Mouse (Mus musculus) neural tube, embryonic 13.5 days (tissue): Measurements from ENCODE around the gene Erap1. TPM values are rescaled to one million over a fixed set of nuclear protein-coding genes. Genes with fewer than 3 reads are reported as not detected.
"Not testable (repeated sequence)": the region's sequence is repeated elsewhere in the genome, so short reads cannot be mapped to it uniquely, and the experiment has no call there.

Experiments
- ATAC-seq: fragments of 200-750 bp; cut with Nextera tagmentation; 2 replicates; pipeline ENCODE4 v1.8.0; 2017; ENCODE audit warnings: low read depth, mild to moderate bottlenecking, moderate TSS enrichment, moderate library complexity
- H3K27ac ChIP-seq: fragments of 300-500 bp; sonication (generic); replicated peaks from 2 replicates; pipeline ENCODE4 v1.5.1; 2015; ENCODE audit warnings: moderate library complexity, mild to moderate bottlenecking, inconsistent platforms
- H3K27me3 ChIP-seq: fragments of 300-500 bp; sonication (generic); 2 replicates; pipeline ENCODE4 v1.6.1; 2015; ENCODE audit warnings: mild to moderate bottlenecking, inconsistent platforms
- H3K36me3 ChIP-seq: fragments of 300-500 bp; sonication (generic); 2 replicates; pipeline ENCODE4 v1.6.1; 2015; ENCODE audit warnings: mild to moderate bottlenecking, inconsistent platforms
- H3K4me1 ChIP-seq: fragments of 300-500 bp; sonication (generic); replicated peaks from 2 replicates; pipeline ENCODE4 v1.6.1; 2015; ENCODE audit warnings: inconsistent platforms
- H3K4me2 ChIP-seq: fragments of 300-500 bp; sonication (generic); 2 replicates; pipeline ENCODE4 v1.6.1; 2015; ENCODE audit warnings: inconsistent platforms, mild to moderate bottlenecking, moderate library complexity
- H3K4me3 ChIP-seq: fragments of 300-500 bp; sonication (generic); 2 replicates; pipeline ENCODE4 v1.5.1; 2015; ENCODE audit warnings: mild to moderate bottlenecking, inconsistent platforms
- H3K9ac ChIP-seq: fragments of 300-500 bp; sonication (generic); 2 replicates; pipeline ENCODE4 v1.6.1; 2015; ENCODE audit warnings: moderate library complexity, mild to moderate bottlenecking, inconsistent platforms
- H3K9me3 ChIP-seq: fragments of 300-500 bp; sonication (generic); 2 replicates; pipeline ENCODE4 v1.6.1; 2016; ENCODE audit warnings: inconsistent platforms
- WGBS: fragments of 180-500 bp; shearing (Covaris S2); methylation state at CpG from one replicate; pipeline ENCODE4 v1.1.7; 2015; 5-methylcytosine and 5-hydroxymethylcytosine counted together
- polyA plus RNA-seq: library from polyadenylated mRNA; unstranded; fragments of >200 nt; fragmentation: Nextera tagmentation; extraction: Ambion mirVana; gene quantifications from 2 replicates; pipeline ENCODE4 v1.2.1, GENCODE M21; 2015

The Erap1 gene
- polyA plus RNA-seq = 2.8 and 4.8 TPM in 2 replicates

- ATAC-seq = peak; percentile 80
- Histone ChIP-seq H3K9ac (peak within 1 kb of the TSS; percentile 80), H3K4me1 (peaks cover 8% of the 10 kb centered on the region), H3K27me3 (no peaks in the 10 kb centered on the region), H3K4me2 (peak within 1 kb of the TSS; percentile 88), H3K4me3 (peak within 1 kb of the TSS; percentile 61), H3K9me3 (no peaks in the 10 kb centered on the region), H3K27ac (peak within 1 kb of the TSS; percentile 76), H3K36me3 (no peaks in the 10 kb centered on the region)
- WGBS = under 1% methylated on average over 12 of the region's 12 CpGs
Measured at GRCm38 (mm10) chr13:74638793-74639711, at the start of gene Erap1. Erap1 (plus strand) TSS chr13:74639568.

DNA sequence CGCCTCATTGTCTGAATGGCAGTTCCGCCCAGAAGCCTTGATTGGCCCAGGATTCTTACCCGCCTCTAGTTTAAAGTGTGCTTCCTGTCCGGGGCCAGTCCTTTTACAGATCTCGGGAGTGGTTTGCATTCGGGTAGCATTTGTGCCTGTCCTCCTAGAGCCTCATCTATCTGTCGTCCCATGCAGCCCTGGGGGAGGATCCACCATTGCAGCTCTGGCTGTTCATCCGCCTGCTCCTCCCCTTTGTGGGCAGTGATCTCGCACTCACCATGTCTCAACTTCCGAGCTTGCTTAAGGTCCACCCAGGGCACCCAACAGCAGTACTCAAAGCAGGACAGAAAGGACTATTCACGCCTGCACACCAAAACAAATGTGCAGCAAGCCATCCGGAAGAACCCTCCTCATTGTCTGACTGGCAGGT lies 48.0 kb upstream of the Erap1 start:
- not testable (repeated sequence) for H3K36me3 ChIP-seq, H3K4me1 ChIP-seq, H3K27ac ChIP-seq, H3K9ac ChIP-seq, H3K4me2 ChIP-seq, H3K4me3 ChIP-seq, ATAC-seq, H3K9me3 ChIP-seq, H3K27me3 ChIP-seq
- 56% methylated on average over 12 of the region's 12 CpGs for WGBS

- H3K4me1 ChIP-seq, H3K9me3 ChIP-seq, H3K4me3 ChIP-seq, H3K27ac ChIP-seq, H3K27me3 ChIP-seq, H3K4me2 ChIP-seq, H3K9ac ChIP-seq, ATAC-seq, H3K36me3 ChIP-seq: not testable (repeated sequence)
- WGBS = 84% methylated on average over 2 of the region's 2 CpGs
Measured at GRCm38 (mm10) chr13:74591828-74592227, 47.5 kb upstream of the Erap1 start.

DNA sequence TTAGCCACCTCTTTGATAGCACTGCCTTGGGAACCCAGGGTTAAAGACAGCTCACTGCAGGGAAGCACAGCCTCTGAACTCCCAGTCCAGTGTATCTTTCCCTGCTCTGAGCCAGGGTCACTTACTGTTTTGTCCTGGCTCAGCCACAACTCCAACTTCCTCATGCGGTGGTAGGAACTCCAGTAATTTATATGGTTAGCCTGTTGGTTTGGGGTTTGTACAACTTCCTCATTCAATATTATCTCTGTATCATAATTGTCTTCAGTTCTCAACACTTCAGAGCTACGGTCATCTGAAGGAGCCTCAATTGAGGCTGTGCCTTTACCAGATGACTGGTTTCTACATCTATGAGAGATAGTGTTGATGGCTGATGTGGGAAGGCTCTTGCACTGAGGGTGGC lies 42.3 kb upstream of the Erap1 start:
- not testable (repeated sequence) for ATAC-seq, H3K9ac ChIP-seq, H3K4me3 ChIP-seq, H3K4me2 ChIP-seq, H3K36me3 ChIP-seq, H3K27ac ChIP-seq, H3K4me1 ChIP-seq, H3K9me3 ChIP-seq, H3K27me3 ChIP-seq
- WGBS = 94% methylated on average over 2 of the region's 2 CpGs

DNA sequence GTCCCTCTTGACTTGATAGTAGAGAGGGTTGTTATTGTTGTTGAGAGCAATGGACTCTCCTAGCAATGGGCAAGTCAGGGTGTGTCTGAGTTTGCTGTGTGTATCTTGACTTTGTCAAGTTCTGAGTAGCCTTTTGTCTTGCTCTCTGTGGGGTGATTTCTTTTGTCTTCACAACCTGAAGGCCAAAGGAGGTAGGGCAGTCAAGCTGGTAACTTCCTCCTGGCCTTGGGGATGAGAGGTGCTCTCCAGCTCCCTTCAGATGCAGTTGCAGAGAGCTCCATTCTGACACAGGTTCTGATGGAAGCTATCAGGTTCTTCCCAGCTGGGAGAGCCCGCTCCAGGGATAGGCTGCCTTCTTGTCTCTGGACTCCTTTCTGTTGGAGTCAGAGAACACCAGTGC lies 37.6 kb upstream of the Erap1 start:
- Histone ChIP-seq H3K9me3 (peaks cover 16% of the 10 kb centered on the region), H3K36me3 (peaks cover 28% of the 10 kb centered on the region)
- H3K4me1 ChIP-seq, H3K27me3 ChIP-seq, H3K4me3 ChIP-seq, H3K4me2 ChIP-seq, H3K9ac ChIP-seq, ATAC-seq, H3K27ac ChIP-seq: not testable (repeated sequence)
- WGBS = 100% methylated on average over 1 of the region's 1 CpGs

DNA sequence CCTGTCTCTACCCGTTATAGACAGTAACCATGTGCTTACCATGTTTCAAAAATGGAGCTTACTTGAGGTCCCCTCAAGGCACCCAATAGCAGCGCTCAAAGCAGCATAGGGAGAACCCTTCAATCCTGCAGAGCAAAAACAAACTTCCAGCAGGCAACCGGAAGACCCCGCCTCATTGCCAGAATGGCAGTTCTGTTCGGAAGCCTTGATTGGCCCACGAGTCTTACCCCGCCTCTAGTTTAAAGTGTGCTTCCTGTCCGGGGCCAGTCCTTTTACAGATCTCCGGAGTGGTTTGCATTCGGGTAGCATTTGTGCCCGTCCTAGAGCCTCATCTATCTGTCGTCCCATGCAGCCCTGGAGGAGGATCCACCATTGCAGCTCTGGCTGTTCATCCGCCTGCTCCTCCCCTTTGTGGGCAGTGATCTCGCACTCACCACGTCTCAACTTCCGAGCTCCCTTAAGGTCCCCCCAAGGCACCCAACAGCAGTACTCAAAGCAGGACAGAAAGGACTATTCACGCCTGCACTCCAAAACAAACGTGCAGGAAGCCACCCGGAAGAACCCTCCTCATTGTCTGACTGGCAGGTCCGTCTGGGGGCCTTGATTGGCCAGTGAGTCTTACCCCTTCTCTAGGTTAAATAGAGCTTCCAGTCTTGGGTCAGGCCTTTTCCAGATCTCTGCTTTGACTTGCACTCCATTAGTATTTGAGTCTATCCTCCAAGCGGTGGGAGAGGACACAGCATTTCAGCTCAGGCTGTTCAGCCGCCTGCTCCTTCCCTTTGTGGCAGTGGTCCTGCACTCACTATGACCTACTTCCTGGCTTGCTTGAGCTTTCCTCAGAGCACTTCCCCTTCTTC lies 22.0 kb upstream of the Erap1 start:
- Histone ChIP-seq H3K9ac (peak overlapping the region; percentile 78), H3K27ac (peak overlapping the region; percentile 88), H3K4me2 (peak overlapping the region; percentile 64), H3K4me3 (peak overlapping the region; percentile 55), H3K4me1 (peaks cover 14% of the 10 kb centered on the region)
- H3K27me3 ChIP-seq, H3K36me3 ChIP-seq, H3K9me3 ChIP-seq: not testable (repeated sequence)
- peak; percentile 99 for ATAC-seq
- 14% methylated on average over 22 of the region's 22 CpGs for WGBS

DNA sequence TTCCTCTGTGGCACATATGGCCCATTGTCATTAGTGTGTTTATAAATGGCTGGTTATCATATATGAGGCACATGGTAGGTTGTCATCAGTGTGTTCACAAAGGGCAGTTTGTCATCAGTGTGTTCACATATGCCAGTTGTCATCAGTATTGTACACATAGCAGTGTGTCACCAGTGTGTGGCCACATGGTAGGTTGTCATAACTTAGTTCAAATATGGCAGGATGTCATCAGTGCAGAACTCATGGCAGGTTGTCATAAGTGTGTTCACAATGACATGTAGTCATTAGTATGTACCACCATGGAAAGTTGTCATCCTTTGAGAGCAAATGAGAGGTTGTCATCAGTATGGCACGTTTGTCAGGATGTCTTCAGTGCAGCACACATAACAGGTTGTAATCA lies 7.0 kb upstream of the Erap1 start:
- no peak overlapping the region for H3K9ac ChIP-seq
- no peak overlapping the region for H3K27ac ChIP-seq
- H3K9me3 ChIP-seq = no peaks in the 10 kb centered on the region
- no peak overlapping the region for H3K4me3 ChIP-seq
- no peak overlapping the region for H3K4me2 ChIP-seq
- WGBS = 67% methylated on average over 1 of the region's 1 CpGs
- ATAC-seq = no peak
- no peaks in the 10 kb centered on the region for H3K27me3 ChIP-seq
- no peaks in the 10 kb centered on the region for H3K36me3 ChIP-seq
- H3K4me1 ChIP-seq = no peaks in the 10 kb centered on the region

DNA sequence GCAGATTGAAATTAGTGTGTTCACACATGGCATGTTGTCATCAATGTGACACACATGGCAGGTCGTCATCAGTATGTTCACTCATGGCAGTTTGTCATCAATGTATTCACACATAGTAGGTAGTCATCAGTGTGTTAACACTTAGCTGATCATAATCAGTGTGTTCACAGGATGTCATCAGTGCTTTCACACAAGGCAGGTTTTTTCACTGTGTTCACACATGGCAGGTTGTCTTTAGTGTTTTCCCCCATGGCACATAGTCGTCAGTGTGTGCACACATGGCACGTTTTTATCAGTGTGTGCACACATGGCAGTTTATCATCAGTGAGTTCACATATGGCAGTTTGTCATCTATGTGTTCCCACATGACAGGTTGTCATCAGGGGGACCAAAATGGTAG lies 6.5 kb upstream of the Erap1 start:
- Histone ChIP-seq H3K27me3 (no peaks in the 10 kb centered on the region), H3K9me3 (no peaks in the 10 kb centered on the region), H3K36me3 (no peaks in the 10 kb centered on the region), H3K9ac (no peak overlapping the region), H3K27ac (no peak overlapping the region), H3K4me1 (no peaks in the 10 kb centered on the region), H3K4me2 (no peak overlapping the region), H3K4me3 (no peak overlapping the region)
- WGBS = 87% methylated on average over 3 of the region's 3 CpGs
- no peak for ATAC-seq

DNA sequence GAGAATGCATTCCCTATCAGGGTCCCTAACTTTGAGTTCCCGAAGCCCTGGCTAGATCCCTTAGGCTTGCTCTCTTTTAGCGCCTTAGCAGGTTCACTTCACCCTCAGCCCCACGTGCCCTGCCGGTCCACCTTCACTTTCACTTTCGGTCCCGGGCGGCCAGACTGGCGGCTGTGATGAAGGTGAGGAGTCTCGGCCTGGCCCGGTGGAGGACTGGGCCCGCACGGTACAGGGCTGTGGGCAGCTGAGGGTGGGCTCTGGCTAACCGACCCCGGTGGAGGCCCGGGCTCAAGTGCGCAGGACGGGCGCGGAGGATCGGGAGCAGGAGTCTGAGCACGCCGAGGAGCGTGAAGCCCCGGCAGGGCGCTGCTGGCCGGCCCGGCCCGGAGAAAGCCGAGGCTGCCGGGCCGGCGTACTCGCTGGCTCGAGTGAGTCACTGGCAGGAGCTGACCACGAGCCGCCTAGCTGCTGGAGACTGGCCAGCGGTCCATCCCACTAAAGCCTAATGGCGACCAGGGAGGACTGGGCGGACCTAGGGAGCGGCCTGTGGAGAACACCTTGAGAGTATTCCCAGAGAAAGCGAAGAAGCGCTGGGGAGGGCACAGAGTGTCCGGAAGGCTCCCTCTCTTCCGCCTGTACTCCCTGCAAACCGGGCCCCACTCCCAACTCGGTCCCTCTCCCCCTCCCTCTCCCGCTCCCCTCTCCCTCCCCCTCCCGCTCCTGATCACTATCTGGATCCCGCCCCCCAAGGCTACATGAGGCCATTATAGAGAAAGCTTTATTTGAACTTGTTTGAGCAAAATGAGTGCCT lies 549 bp downstream of the Erap1 start:
- peak overlapping the region; percentile 88 for H3K4me2 ChIP-seq
- H3K4me1 ChIP-seq = peaks cover 8% of the 10 kb centered on the region
- peak overlapping the region; percentile 80 for H3K9ac ChIP-seq
- H3K9me3 ChIP-seq = no peaks in the 10 kb centered on the region
- H3K27me3 ChIP-seq = no peaks in the 10 kb centered on the region
- H3K36me3 ChIP-seq = no peaks in the 10 kb centered on the region
- peak overlapping the region; percentile 76 for H3K27ac ChIP-seq
- peak overlapping the region; percentile 61 for H3K4me3 ChIP-seq
- WGBS = under 1% methylated on average over 45 of the region's 49 CpGs
- ATAC-seq = peak; percentile 92

GRCm38 (mm10) chr13:74640523-74640920 lies 1.2 kb downstream of the Erap1 start:
- not testable (repeated sequence) for ATAC-seq, H3K9ac ChIP-seq, H3K9me3 ChIP-seq, H3K36me3 ChIP-seq, H3K4me1 ChIP-seq, H3K27ac ChIP-seq, H3K27me3 ChIP-seq
- peak overlapping the region; percentile 61 for H3K4me3 ChIP-seq
- WGBS = 57% methylated on average over 3 of the region's 3 CpGs
- peak overlapping the region; percentile 88 for H3K4me2 ChIP-seq

GRCm38 (mm10) chr13:74695497-74696193 lies 56.3 kb downstream of the Erap1 start:
- H3K27me3 ChIP-seq = no peaks in the 10 kb centered on the region
- H3K4me3 ChIP-seq = no peak overlapping the region
- H3K27ac ChIP-seq = no peak overlapping the region
- H3K4me2 ChIP-seq = no peak overlapping the region
- H3K36me3 ChIP-seq = no peaks in the 10 kb centered on the region
- H3K4me1 ChIP-seq = no peaks in the 10 kb centered on the region
- 79% methylated on average over 5 of the region's 5 CpGs for WGBS
- H3K9me3 ChIP-seq = no peaks in the 10 kb centered on the region
- no peak overlapping the region for H3K9ac ChIP-seq
- no peak for ATAC-seq
